Mouse (Mus musculus): ENCODE data around the gene Zfp804a. TPM values are rescaled to one million over a fixed set of nuclear protein-coding genes. Genes with fewer than 3 reads are reported as not detected.

Gene Zfp804a
- polyA plus RNA-seq, 1 experiment from 2014 or later = 0.48 TPM

DNA sequence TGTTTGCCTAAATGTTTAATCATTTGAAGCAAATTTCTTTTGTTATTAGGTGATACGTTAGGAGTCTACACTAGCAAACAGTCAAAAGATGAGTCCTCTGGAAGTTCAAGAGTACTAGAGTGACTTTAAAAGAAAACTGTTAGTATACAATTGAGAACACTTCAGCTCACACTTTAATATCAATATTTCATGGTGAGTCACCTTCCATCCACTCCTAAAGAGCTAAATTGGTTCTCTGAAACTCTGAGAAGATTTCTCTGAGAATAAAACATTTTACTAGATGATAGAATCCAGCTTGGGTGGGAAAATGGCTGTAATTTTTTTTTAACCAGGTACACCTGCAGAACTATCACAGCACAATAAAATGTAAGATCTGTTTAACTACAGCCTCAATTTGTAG, 157.6 kb downstream of the Zfp804a start:
- Histone ChIP-seq H3K4me1 (ENCODE audit: control insufficient read depth, insufficient read depth, low read length) (no peaks in the 10 kb centered on the region), H3K27me3 (ENCODE audit: control insufficient read depth, insufficient read depth, low read length) (no peaks in the 10 kb centered on the region), H3K4me3 (ENCODE audit: low read depth, low read length) (no peak overlapping the region), H3K27ac (replicated peaks; ENCODE audit: low read depth, low read length) (no peak overlapping the region), H3K9me3 (ENCODE audit: control insufficient read depth, low read length) (no peaks in the 10 kb centered on the region), H3K9ac (ENCODE audit: low read length) (no peak overlapping the region), H3K4me2 (ENCODE audit: low read depth, severe bottlenecking) (no peak overlapping the region), H3K36me3 (ENCODE audit: control insufficient read depth, insufficient read depth, low read length) (no peaks in the 10 kb centered on the region)
- no peak for DNase-seq (ENCODE audit: low spot score)
- ATAC-seq (ENCODE audit: insufficient number of reproducible peaks, low FRiP score, low TSS enrichment, low read depth) = no peak
- 87% methylated on average over 1 of the region's 1 CpGs for WGBS

DNA sequence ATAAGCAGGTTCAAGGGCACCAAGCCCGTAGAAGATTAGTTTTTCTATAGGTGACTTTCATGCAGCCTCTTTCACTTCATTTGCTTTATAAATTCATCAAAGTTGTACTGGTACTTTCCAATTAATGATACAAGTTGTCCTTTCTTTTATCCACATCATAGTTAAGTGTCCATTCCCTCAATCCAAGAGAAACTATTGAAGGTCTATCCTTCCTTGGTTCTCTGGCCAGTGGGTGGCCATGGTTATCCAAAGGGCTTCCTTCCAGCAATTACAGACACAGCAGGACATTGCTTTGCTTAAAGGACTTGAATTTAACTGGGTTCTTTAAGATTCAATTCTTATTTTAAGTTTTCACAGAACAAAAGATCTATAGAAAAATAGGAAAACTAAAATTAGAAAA, 158.9 kb downstream of the Zfp804a start:
- no peaks in the 10 kb centered on the region for H3K36me3 ChIP-seq (ENCODE audit: control insufficient read depth, insufficient read depth, low read length)
- no peak for DNase-seq (ENCODE audit: low spot score)
- H3K4me1 ChIP-seq (ENCODE audit: control insufficient read depth, insufficient read depth, low read length) = no peaks in the 10 kb centered on the region
- H3K27ac ChIP-seq (replicated peaks; ENCODE audit: low read depth, low read length) = no peak overlapping the region
- H3K27me3 ChIP-seq (ENCODE audit: control insufficient read depth, insufficient read depth, low read length) = no peaks in the 10 kb centered on the region
- H3K9ac ChIP-seq (ENCODE audit: low read length) = no peak overlapping the region
- ATAC-seq (ENCODE audit: insufficient number of reproducible peaks, low FRiP score, low TSS enrichment, low read depth) = no peak
- H3K4me3 ChIP-seq (ENCODE audit: low read depth, low read length) = no peak overlapping the region
- WGBS = 80% methylated on average over 1 of the region's 1 CpGs
- no peak overlapping the region for H3K4me2 ChIP-seq (ENCODE audit: low read depth, severe bottlenecking)
- H3K9me3 ChIP-seq (ENCODE audit: control insufficient read depth, low read length) = no peaks in the 10 kb centered on the region

DNA sequence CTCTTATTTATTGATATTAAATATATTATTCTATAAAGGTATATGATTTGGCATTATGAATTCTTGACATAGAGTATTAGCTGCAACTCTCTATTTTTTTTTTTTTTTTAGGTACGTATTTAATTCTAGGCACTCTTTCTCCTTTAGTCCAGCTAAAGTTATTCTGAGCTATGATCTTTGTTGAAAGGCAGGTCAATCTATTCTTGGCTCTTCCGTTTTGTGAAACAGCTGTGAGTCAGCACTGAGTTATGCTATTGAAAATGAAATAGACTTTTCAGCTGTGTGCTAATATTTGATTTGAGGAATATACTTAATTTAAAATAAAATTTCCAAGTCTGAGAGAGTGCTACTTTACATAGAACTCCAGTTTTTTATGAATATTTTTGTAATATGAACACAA, 164.9 kb downstream of the Zfp804a start:
- H3K4me1 ChIP-seq (ENCODE audit: control insufficient read depth, insufficient read depth, low read length) = no peaks in the 10 kb centered on the region
- no peak for DNase-seq (ENCODE audit: low spot score)
- H3K4me3 ChIP-seq (ENCODE audit: low read depth, low read length) = no peak overlapping the region
- no peaks in the 10 kb centered on the region for H3K27me3 ChIP-seq (ENCODE audit: control insufficient read depth, insufficient read depth, low read length)
- H3K27ac ChIP-seq (replicated peaks; ENCODE audit: low read depth, low read length) = no peak overlapping the region
- no peak overlapping the region for H3K4me2 ChIP-seq (ENCODE audit: low read depth, severe bottlenecking)
- ATAC-seq (ENCODE audit: insufficient number of reproducible peaks, low FRiP score, low TSS enrichment, low read depth) = no peak
- H3K9me3 ChIP-seq (ENCODE audit: control insufficient read depth, low read length) = no peaks in the 10 kb centered on the region
- H3K9ac ChIP-seq (ENCODE audit: low read length) = no peak overlapping the region
- WGBS = 89% methylated on average over 2 of the region's 2 CpGs
- no peaks in the 10 kb centered on the region for H3K36me3 ChIP-seq (ENCODE audit: control insufficient read depth, insufficient read depth, low read length)

DNA sequence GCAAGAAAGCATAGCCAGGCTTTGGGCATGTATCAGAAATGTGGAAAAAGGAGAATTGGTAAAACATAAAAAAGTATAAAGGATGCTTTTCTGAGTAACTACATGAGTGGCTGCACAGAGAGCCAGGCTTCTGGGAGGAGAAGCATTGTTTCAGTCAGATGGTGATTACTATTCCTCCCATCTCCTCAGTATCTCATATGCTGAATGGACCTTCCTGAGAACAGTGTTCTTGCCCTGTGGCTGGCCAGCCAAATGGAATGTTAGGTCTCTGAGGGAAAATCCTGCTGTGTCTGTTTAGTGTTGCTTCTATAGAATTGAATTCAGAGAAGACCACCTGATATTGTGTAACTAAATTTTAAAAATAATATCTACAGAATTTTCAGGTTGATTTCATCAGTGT, 193.0 kb downstream of the Zfp804a start:
- no peak overlapping the region for H3K27ac ChIP-seq (replicated peaks; ENCODE audit: low read depth, low read length)
- no peak overlapping the region for H3K4me3 ChIP-seq (ENCODE audit: low read depth, low read length)
- H3K9me3 ChIP-seq (ENCODE audit: control insufficient read depth, low read length) = no peaks in the 10 kb centered on the region
- no peaks in the 10 kb centered on the region for H3K36me3 ChIP-seq (ENCODE audit: control insufficient read depth, insufficient read depth, low read length)
- H3K27me3 ChIP-seq (ENCODE audit: control insufficient read depth, insufficient read depth, low read length) = no peaks in the 10 kb centered on the region
- no peaks in the 10 kb centered on the region for H3K4me1 ChIP-seq (ENCODE audit: control insufficient read depth, insufficient read depth, low read length)
- H3K4me2 ChIP-seq (ENCODE audit: low read depth, severe bottlenecking) = no peak overlapping the region
- no peak for DNase-seq (ENCODE audit: low spot score)
- no peak overlapping the region for H3K9ac ChIP-seq (ENCODE audit: low read length)
- ATAC-seq (ENCODE audit: insufficient number of reproducible peaks, low FRiP score, low TSS enrichment, low read depth) = no peak

DNA sequence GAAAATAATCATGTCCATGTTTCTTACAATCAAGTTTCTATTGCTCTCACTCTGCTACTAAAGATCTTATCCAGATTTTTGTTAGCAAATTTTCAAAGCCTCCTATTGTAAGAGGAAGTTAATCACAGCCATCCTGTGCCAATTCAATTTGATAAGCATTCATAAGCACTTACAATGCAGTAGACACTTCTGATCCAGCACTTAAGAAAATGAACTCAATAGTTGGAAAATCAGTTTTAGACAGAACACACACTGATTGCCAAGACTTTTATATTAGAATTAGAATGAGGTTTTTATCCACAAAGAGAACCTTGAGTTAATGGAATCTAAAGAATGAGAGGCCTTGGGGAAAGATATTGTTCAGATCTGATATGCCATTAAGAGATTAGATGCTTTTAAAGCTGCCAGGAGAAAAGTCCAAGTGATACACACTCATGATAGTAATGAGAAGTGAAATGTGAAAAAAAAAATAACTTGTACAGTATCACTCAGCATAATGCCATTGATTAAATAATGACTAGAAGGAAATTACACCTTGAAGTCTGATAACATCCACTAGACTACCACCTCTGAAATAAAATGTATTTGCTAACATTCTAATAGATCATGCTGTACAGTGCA, 194.0 kb downstream of the Zfp804a start:
- Histone ChIP-seq H3K4me1 (ENCODE audit: control insufficient read depth, insufficient read depth, low read length) (no peaks in the 10 kb centered on the region), H3K36me3 (ENCODE audit: control insufficient read depth, insufficient read depth, low read length) (no peaks in the 10 kb centered on the region), H3K27ac (replicated peaks; ENCODE audit: low read depth, low read length) (no peak overlapping the region), H3K4me2 (ENCODE audit: low read depth, severe bottlenecking) (no peak overlapping the region), H3K4me3 (ENCODE audit: low read depth, low read length) (no peak overlapping the region), H3K9me3 (ENCODE audit: control insufficient read depth, low read length) (no peaks in the 10 kb centered on the region), H3K9ac (ENCODE audit: low read length) (no peak overlapping the region), H3K27me3 (ENCODE audit: control insufficient read depth, insufficient read depth, low read length) (no peaks in the 10 kb centered on the region)
- ATAC-seq (ENCODE audit: insufficient number of reproducible peaks, low FRiP score, low TSS enrichment, low read depth) (no peak), DNase-seq (ENCODE audit: low spot score) (no peak)

DNA sequence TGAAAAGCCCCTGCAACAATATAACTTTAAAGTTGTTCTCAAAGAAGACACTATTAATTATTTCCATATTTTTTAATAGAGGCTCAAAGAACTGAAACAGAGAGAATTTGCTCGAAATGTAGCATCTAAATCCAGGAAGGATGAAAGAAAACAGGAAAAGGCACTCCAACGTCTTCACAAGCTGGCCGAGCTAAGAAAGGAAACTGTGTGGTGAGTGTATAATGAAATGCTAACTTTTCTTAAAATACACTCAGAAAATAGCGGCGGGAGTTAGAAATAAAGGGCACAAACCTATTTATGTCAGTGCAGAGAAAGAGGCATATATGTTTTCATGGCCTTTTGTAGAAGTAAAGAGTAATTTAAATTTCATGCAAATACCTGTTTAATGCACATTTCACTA, 200.4 kb downstream of the Zfp804a start:
- 78% methylated on average over 5 of the region's 5 CpGs for WGBS
- no peaks in the 10 kb centered on the region for H3K27me3 ChIP-seq (ENCODE audit: control insufficient read depth, insufficient read depth, low read length)
- H3K36me3 ChIP-seq (ENCODE audit: control insufficient read depth, insufficient read depth, low read length) = no peaks in the 10 kb centered on the region
- no peak overlapping the region for H3K9ac ChIP-seq (ENCODE audit: low read length)
- DNase-seq (ENCODE audit: low spot score) (no peak), ATAC-seq (ENCODE audit: insufficient number of reproducible peaks, low FRiP score, low TSS enrichment, low read depth) (no peak)
- no peak overlapping the region for H3K4me3 ChIP-seq (ENCODE audit: low read depth, low read length)
- no peaks in the 10 kb centered on the region for H3K4me1 ChIP-seq (ENCODE audit: control insufficient read depth, insufficient read depth, low read length)
- no peak overlapping the region for H3K27ac ChIP-seq (replicated peaks; ENCODE audit: low read depth, low read length)
- H3K9me3 ChIP-seq (ENCODE audit: control insufficient read depth, low read length) = no peaks in the 10 kb centered on the region
- H3K4me2 ChIP-seq (ENCODE audit: low read depth, severe bottlenecking) = no peak overlapping the region

DNA sequence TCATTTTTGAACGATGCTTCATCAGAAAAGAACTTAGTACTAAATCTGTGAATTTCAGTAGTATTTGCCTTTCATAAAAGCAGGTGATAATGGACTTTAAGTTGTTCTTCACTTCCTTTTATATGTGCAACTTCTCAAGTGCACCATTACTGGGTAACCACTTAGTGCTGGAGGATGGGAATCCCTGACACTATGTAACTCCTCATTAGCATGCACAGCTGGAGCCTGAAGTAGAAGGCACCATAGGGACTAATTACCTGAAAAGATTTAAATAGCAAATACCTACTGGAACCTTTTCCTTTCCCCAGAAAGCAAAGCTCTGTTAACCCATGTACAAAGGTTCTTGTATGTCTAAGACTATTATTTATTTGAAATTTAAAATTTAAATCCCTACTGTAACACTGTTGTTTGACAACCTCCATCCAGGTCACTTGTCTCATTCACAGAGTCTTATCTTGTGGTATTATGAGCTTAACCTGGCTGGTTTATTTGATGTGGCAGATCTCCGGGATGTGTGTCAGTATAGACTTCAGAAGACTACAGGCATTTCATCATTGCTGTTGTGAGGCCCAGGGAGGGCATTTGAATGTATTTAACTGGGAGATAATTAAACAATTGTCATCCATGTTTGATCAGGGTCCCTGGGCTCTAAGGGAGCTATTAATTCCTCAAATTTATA, 229.7 kb downstream of the Zfp804a start:
- Histone ChIP-seq H3K27me3 (ENCODE audit: control insufficient read depth, insufficient read depth, low read length) (no peaks in the 10 kb centered on the region), H3K9ac (ENCODE audit: low read length) (no peak overlapping the region), H3K27ac (replicated peaks; ENCODE audit: low read depth, low read length) (no peak overlapping the region), H3K4me3 (ENCODE audit: low read depth, low read length) (no peak overlapping the region), H3K9me3 (ENCODE audit: control insufficient read depth, low read length) (no peaks in the 10 kb centered on the region), H3K4me1 (ENCODE audit: control insufficient read depth, insufficient read depth, low read length) (no peaks in the 10 kb centered on the region), H3K36me3 (ENCODE audit: control insufficient read depth, insufficient read depth, low read length) (no peaks in the 10 kb centered on the region), H3K4me2 (ENCODE audit: low read depth, severe bottlenecking) (no peak overlapping the region)
- WGBS = 77% methylated on average over 2 of the region's 2 CpGs
- no peak for DNase-seq (ENCODE audit: low spot score)
- ATAC-seq (ENCODE audit: insufficient number of reproducible peaks, low FRiP score, low TSS enrichment, low read depth) = no peak

DNA sequence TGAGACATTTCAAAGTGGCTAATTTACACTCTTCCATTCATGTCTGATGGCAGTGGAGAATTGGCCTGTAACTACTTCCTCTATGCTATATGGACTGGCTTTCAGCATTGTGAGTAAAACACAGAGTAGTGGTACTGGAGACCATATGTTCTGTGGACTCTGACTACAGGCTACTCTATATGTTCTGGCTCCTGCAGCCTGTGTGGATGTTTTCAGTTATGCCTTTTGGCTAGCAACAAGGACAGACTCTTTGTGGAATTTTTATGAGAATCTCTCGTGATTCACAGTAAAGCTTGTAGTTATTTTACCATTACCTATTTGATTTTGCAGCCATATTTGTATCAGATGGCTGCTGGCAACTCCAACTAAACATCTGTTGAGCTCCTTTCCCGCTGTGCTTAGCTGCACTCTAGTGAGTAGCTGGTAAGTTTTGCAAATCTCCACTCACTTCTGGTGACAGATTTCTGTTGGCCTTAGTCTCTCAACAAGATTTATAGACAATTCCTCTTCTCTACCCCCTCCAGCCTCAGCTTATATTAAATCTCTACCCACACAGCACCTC, 242.0 kb downstream of the Zfp804a start:
- DNase-seq (ENCODE audit: low spot score) = no peak
- 81% methylated on average over 2 of the region's 2 CpGs for WGBS
- no peak overlapping the region for H3K4me3 ChIP-seq (ENCODE audit: low read depth, low read length)
- no peak for ATAC-seq (ENCODE audit: insufficient number of reproducible peaks, low FRiP score, low TSS enrichment, low read depth)
- H3K9me3 ChIP-seq (ENCODE audit: control insufficient read depth, low read length) = no peaks in the 10 kb centered on the region
- H3K36me3 ChIP-seq (ENCODE audit: control insufficient read depth, insufficient read depth, low read length) = no peaks in the 10 kb centered on the region
- H3K4me2 ChIP-seq (ENCODE audit: low read depth, severe bottlenecking) = no peak overlapping the region
- no peak overlapping the region for H3K27ac ChIP-seq (replicated peaks; ENCODE audit: low read depth, low read length)
- H3K9ac ChIP-seq (ENCODE audit: low read length) = no peak overlapping the region
- H3K27me3 ChIP-seq (ENCODE audit: control insufficient read depth, insufficient read depth, low read length) = no peaks in the 10 kb centered on the region
- no peaks in the 10 kb centered on the region for H3K4me1 ChIP-seq (ENCODE audit: control insufficient read depth, insufficient read depth, low read length)
